Mouse (Mus musculus) hindbrain, embryonic 14.5 days (tissue): ENCODE results near the gene Akap1. TPM values are rescaled to one million over a fixed set of nuclear protein-coding genes. Genes with fewer than 3 reads are reported as not detected.

Experiments used
- ATAC-seq: fragments of 200-750 bp; cut with Nextera tagmentation; 2 replicates; pipeline ENCODE4 v1.8.0; 2017; ENCODE audit warnings: moderate number of reproducible peaks, mild to moderate bottlenecking, moderate TSS enrichment, moderate library complexity; ENCODE audit not compliant: low FRiP score
- DNase-seq: peaks from one replicate; pipeline ENCODE4 v3.0.0-alpha.2; 2015; ENCODE audit warnings: low spot score
- H3K27ac ChIP-seq: fragments of 300-500 bp; sonication (generic); 2 replicates; pipeline ENCODE4 v1.5.1; 2014; ENCODE audit warnings: mild to moderate bottlenecking, moderate library complexity
- H3K27me3 ChIP-seq: fragments of 300-500 bp; sonication (generic); 2 replicates; pipeline ENCODE4 v1.6.1; 2014; ENCODE audit warnings: mild to moderate bottlenecking, low read length, mixed read lengths; ENCODE audit not compliant: control insufficient read depth, insufficient read depth
- H3K36me3 ChIP-seq: fragments of 300-500 bp; sonication (generic); replicated peaks from 2 replicates; pipeline ENCODE4 v1.6.1; 2014; ENCODE audit not compliant: control insufficient read depth, insufficient read depth
- H3K4me1 ChIP-seq: fragments of 300-500 bp; sonication (generic); replicated peaks from 2 replicates; pipeline ENCODE4 v1.6.1; 2014; ENCODE audit warnings: antibody characterized with exemption, low read length, mixed read lengths; ENCODE audit not compliant: control insufficient read depth, insufficient read depth
- H3K4me2 ChIP-seq: fragments of 300-500 bp; sonication (generic); replicated peaks from 2 replicates; pipeline ENCODE4 v1.6.1; 2014; ENCODE audit warnings: mild to moderate bottlenecking, moderate library complexity
- H3K4me3 ChIP-seq: fragments of 300-500 bp; sonication (generic); replicated peaks from 2 replicates; pipeline ENCODE4 v1.5.1; 2014; ENCODE audit warnings: mild to moderate bottlenecking, low read length
- H3K9ac ChIP-seq: fragments of 300-500 bp; sonication (generic); 2 replicates; pipeline ENCODE4 v1.6.1; 2014
- H3K9me3 ChIP-seq: fragments of 300-500 bp; sonication (generic); 2 replicates; pipeline ENCODE4 v1.6.1; 2016; ENCODE audit warnings: low read length; ENCODE audit not compliant: control insufficient read depth
- WGBS: fragments of 180-500 bp; shearing (Covaris S2); extraction: QIAGEN DNeasy Blood & Tissue Kit; methylation state at CpG from one replicate; pipeline ENCODE4 v1.1.7; 2014; 5-methylcytosine and 5-hydroxymethylcytosine counted together
- polyA plus RNA-seq: library from polyadenylated mRNA; unstranded; fragments of >200 nt; fragmentation: Nextera tagmentation; extraction: Ambion mirVana; gene quantifications from 2 replicates; pipeline ENCODE4 v1.2.1, GENCODE M21; 2014

Akap1 gene
- polyA plus RNA-seq, 1 experiment from 2014 or later: 26.0 TPM

GRCm38 (mm10) chr11:88851049-88851825, 13.1 kb downstream of the Akap1 start:
- Histone ChIP-seq H3K4me1 (peaks cover 18% of the 10 kb centered on the region), H3K9ac (no peak overlapping the region), H3K27ac (no peak overlapping the region), H3K27me3 (no peaks in the 10 kb centered on the region), H3K9me3 (no peaks in the 10 kb centered on the region), H3K36me3 (no peaks in the 10 kb centered on the region), H3K4me3 (no peak overlapping the region), H3K4me2 (no peak overlapping the region)
- ATAC-seq (no peak), DNase-seq (no peak)
- 83% methylated on average over 15 of the region's 15 CpGs for WGBS

- no peak overlapping the region for H3K4me3 ChIP-seq
- H3K27me3 ChIP-seq: no peaks in the 10 kb centered on the region
- no peaks in the 10 kb centered on the region for H3K9me3 ChIP-seq
- H3K9ac ChIP-seq: no peak overlapping the region
- H3K27ac ChIP-seq: no peak overlapping the region
- peaks cover 8% of the 10 kb centered on the region; the same call in 1 of the 2 replicates for H3K36me3 ChIP-seq
- no peak for ATAC-seq
- H3K4me1 ChIP-seq: peaks cover 18% of the 10 kb centered on the region
- H3K4me2 ChIP-seq: no peak overlapping the region
- 71% methylated on average over 3 of the region's 3 CpGs for whole genome bisulfite sequencing
- DNase-seq: no peak
Measured at GRCm38 (mm10) chr11:88849732-88850131, 14.7 kb downstream of the Akap1 start.

GRCm38 (mm10) chr11:88849284-88849683, 15.1 kb downstream of the Akap1 start:
- ATAC-seq: no peak
- Histone ChIP-seq H3K4me2 (no peak overlapping the region), H3K9me3 (no peaks in the 10 kb centered on the region), H3K27me3 (no peaks in the 10 kb centered on the region), H3K4me3 (no peak overlapping the region), H3K27ac (no peak overlapping the region), H3K9ac (no peak overlapping the region), H3K36me3 (peaks cover 13% of the 10 kb centered on the region), H3K4me1 (peaks cover 18% of the 10 kb centered on the region)
- WGBS: 70% methylated on average over 8 of the region's 8 CpGs
- no peak for DNase-seq

GRCm38 (mm10) chr11:88848590-88848989, 15.8 kb downstream of the Akap1 start:
- DNase-seq (peak; percentile 61), ATAC-seq (no peak)
- Histone ChIP-seq H3K9ac (no peak overlapping the region), H3K4me3 (no peak overlapping the region), H3K9me3 (no peaks in the 10 kb centered on the region), H3K4me1 (peaks cover 18% of the 10 kb centered on the region), H3K27ac (no peak overlapping the region), H3K4me2 (no peak overlapping the region), H3K36me3 (peaks cover 20% of the 10 kb centered on the region), H3K27me3 (no peaks in the 10 kb centered on the region)
- 27% methylated on average over 5 of the region's 5 CpGs for WGBS

- no peak overlapping the region for H3K9ac ChIP-seq
- ATAC-seq: no peak
- H3K4me3 ChIP-seq: no peak overlapping the region
- no peak for DNase-seq
- peaks cover 25% of the 10 kb centered on the region for H3K36me3 ChIP-seq
- 85% methylated on average over 8 of the region's 8 CpGs for WGBS
- H3K9me3 ChIP-seq: no peaks in the 10 kb centered on the region
- H3K4me2 ChIP-seq: no peak overlapping the region
- H3K4me1 ChIP-seq: peaks cover 18% of the 10 kb centered on the region
- no peaks in the 10 kb centered on the region for H3K27me3 ChIP-seq
- H3K27ac ChIP-seq: no peak overlapping the region
Measured at GRCm38 (mm10) chr11:88847281-88848006, 16.9 kb downstream of the Akap1 start.

- DNase-seq (no peak), ATAC-seq (no peak)
- no peaks in the 10 kb centered on the region for H3K9me3 ChIP-seq
- WGBS: 91% methylated on average over 5 of the region's 5 CpGs
- no peak overlapping the region for H3K4me3 ChIP-seq
- H3K9ac ChIP-seq: no peak overlapping the region
- H3K27me3 ChIP-seq: no peaks in the 10 kb centered on the region
- peaks cover 12% of the 10 kb centered on the region for H3K4me1 ChIP-seq
- peaks cover 36% of the 10 kb centered on the region for H3K36me3 ChIP-seq
- H3K27ac ChIP-seq: no peak overlapping the region
- H3K4me2 ChIP-seq: no peak overlapping the region
Measured at GRCm38 (mm10) chr11:88844384-88844783, 20.0 kb downstream of the Akap1 start.

GRCm38 (mm10) chr11:88843305-88843704, 21.1 kb downstream of the Akap1 start:
- no peak for DNase-seq
- Histone ChIP-seq H3K4me3 (no peak overlapping the region), H3K27me3 (no peaks in the 10 kb centered on the region), H3K27ac (no peak overlapping the region), H3K9me3 (no peaks in the 10 kb centered on the region), H3K4me2 (no peak overlapping the region), H3K9ac (no peak overlapping the region), H3K4me1 (peaks cover 3% of the 10 kb centered on the region; the same call in 1 of the 2 replicates), H3K36me3 (peaks cover 42% of the 10 kb centered on the region)
- 89% methylated on average over 10 of the region's 10 CpGs for WGBS
- ATAC-seq: no peak

- no peak overlapping the region for H3K4me3 ChIP-seq
- H3K4me2 ChIP-seq: no peak overlapping the region
- no peak for DNase-seq
- no peak for ATAC-seq
- WGBS: 97% methylated on average over 13 of the region's 13 CpGs
- no peaks in the 10 kb centered on the region for H3K4me1 ChIP-seq
- no peak overlapping the region for H3K9ac ChIP-seq
- peaks cover 48% of the 10 kb centered on the region for H3K36me3 ChIP-seq
- no peak overlapping the region for H3K27ac ChIP-seq
- H3K27me3 ChIP-seq: no peaks in the 10 kb centered on the region
- no peaks in the 10 kb centered on the region for H3K9me3 ChIP-seq
Measured at GRCm38 (mm10) chr11:88842315-88842975, 21.9 kb downstream of the Akap1 start.

GRCm38 (mm10) chr11:88841406-88841805, 23.0 kb downstream of the Akap1 start:
- DNase-seq: no peak
- Histone ChIP-seq H3K4me2 (no peak overlapping the region), H3K27me3 (no peaks in the 10 kb centered on the region), H3K36me3 (peaks cover 57% of the 10 kb centered on the region), H3K27ac (no peak overlapping the region), H3K9me3 (no peaks in the 10 kb centered on the region), H3K4me3 (no peak overlapping the region), H3K4me1 (no peaks in the 10 kb centered on the region), H3K9ac (no peak overlapping the region)
- no peak for ATAC-seq
- 81% methylated on average over 6 of the region's 6 CpGs for WGBS
